Mouse (Mus musculus): ENCODE measurements at regions not wholly inside any gene's neighbourhood (a gene's known extent, or its start where the extent isn't known, plus 50 kb on each side); places are given as distances from the start of the nearest gene placed in this dataset.

GRCm38 (mm10) chr14:45794980-45795379 lies 137.0 kb upstream of the Ddhd1 start:
- no peak overlapping the region for H3K4me3 ChIP-seq (ENCODE audit: low read depth, low read length)
- no peak overlapping the region for H3K4me2 ChIP-seq (ENCODE audit: low read depth, severe bottlenecking)
- H3K27me3 ChIP-seq (ENCODE audit: control insufficient read depth, insufficient read depth, low read length): no peaks in the 10 kb centered on the region
- H3K27ac ChIP-seq (replicated peaks; ENCODE audit: low read depth, low read length): no peak overlapping the region
- no peak for ATAC-seq (ENCODE audit: insufficient number of reproducible peaks, low FRiP score, low TSS enrichment, low read depth)
- no peaks in the 10 kb centered on the region for H3K9me3 ChIP-seq (ENCODE audit: control insufficient read depth, low read length)
- DNase-seq (ENCODE audit: low spot score): no peak
- WGBS: 79% methylated on average over 1 of the region's 1 CpGs
- H3K9ac ChIP-seq (ENCODE audit: low read length): no peak overlapping the region
- H3K36me3 ChIP-seq (ENCODE audit: control insufficient read depth, insufficient read depth, low read length): no peaks in the 10 kb centered on the region
- H3K4me1 ChIP-seq (ENCODE audit: control insufficient read depth, insufficient read depth, low read length): no peaks in the 10 kb centered on the region

GRCm38 (mm10) chr14:45796665-45797319 lies 138.8 kb upstream of the Ddhd1 start:
- Histone ChIP-seq H3K4me2 (ENCODE audit: low read depth, severe bottlenecking) (no peak overlapping the region), H3K4me3 (ENCODE audit: low read depth, low read length) (no peak overlapping the region), H3K36me3 (ENCODE audit: control insufficient read depth, insufficient read depth, low read length) (no peaks in the 10 kb centered on the region), H3K9me3 (ENCODE audit: control insufficient read depth, low read length) (no peaks in the 10 kb centered on the region), H3K27me3 (ENCODE audit: control insufficient read depth, insufficient read depth, low read length) (no peaks in the 10 kb centered on the region), H3K4me1 (ENCODE audit: control insufficient read depth, insufficient read depth, low read length) (no peaks in the 10 kb centered on the region), H3K9ac (ENCODE audit: low read length) (no peak overlapping the region), H3K27ac (replicated peaks; ENCODE audit: low read depth, low read length) (no peak overlapping the region)
- 84% methylated on average over 10 of the region's 10 CpGs for WGBS
- ATAC-seq (ENCODE audit: insufficient number of reproducible peaks, low FRiP score, low TSS enrichment, low read depth) (no peak), DNase-seq (ENCODE audit: low spot score) (no peak)

GRCm38 (mm10) chr14:45797320-45797696 lies 139.4 kb upstream of the Ddhd1 start:
- WGBS: 87% methylated on average over 4 of the region's 4 CpGs
- no peak overlapping the region for H3K4me2 ChIP-seq (ENCODE audit: low read depth, severe bottlenecking)
- no peak overlapping the region for H3K4me3 ChIP-seq (ENCODE audit: low read depth, low read length)
- ATAC-seq (ENCODE audit: insufficient number of reproducible peaks, low FRiP score, low TSS enrichment, low read depth): no peak
- H3K36me3 ChIP-seq (ENCODE audit: control insufficient read depth, insufficient read depth, low read length): no peaks in the 10 kb centered on the region
- no peak overlapping the region for H3K9ac ChIP-seq (ENCODE audit: low read length)
- H3K9me3 ChIP-seq (ENCODE audit: control insufficient read depth, low read length): no peaks in the 10 kb centered on the region
- H3K27ac ChIP-seq (replicated peaks; ENCODE audit: low read depth, low read length): no peak overlapping the region
- no peaks in the 10 kb centered on the region for H3K27me3 ChIP-seq (ENCODE audit: control insufficient read depth, insufficient read depth, low read length)
- no peak for DNase-seq (ENCODE audit: low spot score)
- no peaks in the 10 kb centered on the region for H3K4me1 ChIP-seq (ENCODE audit: control insufficient read depth, insufficient read depth, low read length)

- DNase-seq (ENCODE audit: low spot score) (no peak), ATAC-seq (ENCODE audit: insufficient number of reproducible peaks, low FRiP score, low TSS enrichment, low read depth) (no peak)
- H3K4me3 ChIP-seq (ENCODE audit: low read depth, low read length): no peak overlapping the region
- no peaks in the 10 kb centered on the region for H3K27me3 ChIP-seq (ENCODE audit: control insufficient read depth, insufficient read depth, low read length)
- no peaks in the 10 kb centered on the region for H3K36me3 ChIP-seq (ENCODE audit: control insufficient read depth, insufficient read depth, low read length)
- H3K4me1 ChIP-seq (ENCODE audit: control insufficient read depth, insufficient read depth, low read length): no peaks in the 10 kb centered on the region
- 85% methylated on average over 2 of the region's 2 CpGs for WGBS
- no peaks in the 10 kb centered on the region for H3K9me3 ChIP-seq (ENCODE audit: control insufficient read depth, low read length)
- no peak overlapping the region for H3K9ac ChIP-seq (ENCODE audit: low read length)
- no peak overlapping the region for H3K27ac ChIP-seq (replicated peaks; ENCODE audit: low read depth, low read length)
- H3K4me2 ChIP-seq (ENCODE audit: low read depth, severe bottlenecking): no peak overlapping the region
Measured at GRCm38 (mm10) chr14:45799286-45799685, 141.3 kb upstream of the Ddhd1 start.

GRCm38 (mm10) chr14:45805950-45806349 lies 148.0 kb upstream of the Ddhd1 start:
- Histone ChIP-seq H3K27ac (replicated peaks; ENCODE audit: low read depth, low read length) (no peak overlapping the region), H3K4me1 (ENCODE audit: control insufficient read depth, insufficient read depth, low read length) (no peaks in the 10 kb centered on the region), H3K36me3 (ENCODE audit: control insufficient read depth, insufficient read depth, low read length) (no peaks in the 10 kb centered on the region), H3K27me3 (ENCODE audit: control insufficient read depth, insufficient read depth, low read length) (no peaks in the 10 kb centered on the region), H3K4me2 (ENCODE audit: low read depth, severe bottlenecking) (no peak overlapping the region), H3K4me3 (ENCODE audit: low read depth, low read length) (no peak overlapping the region), H3K9me3 (ENCODE audit: control insufficient read depth, low read length) (no peaks in the 10 kb centered on the region), H3K9ac (ENCODE audit: low read length) (no peak overlapping the region)
- ATAC-seq (ENCODE audit: insufficient number of reproducible peaks, low FRiP score, low TSS enrichment, low read depth) (no peak), DNase-seq (ENCODE audit: low spot score) (no peak)
- WGBS: 85% methylated on average over 3 of the region's 3 CpGs

GRCm38 (mm10) chr14:45806726-45807280 lies 148.9 kb upstream of the Ddhd1 start:
- ATAC-seq (ENCODE audit: insufficient number of reproducible peaks, low FRiP score, low TSS enrichment, low read depth): no peak
- Histone ChIP-seq H3K4me3 (ENCODE audit: low read depth, low read length) (no peak overlapping the region), H3K27ac (replicated peaks; ENCODE audit: low read depth, low read length) (no peak overlapping the region), H3K4me1 (ENCODE audit: control insufficient read depth, insufficient read depth, low read length) (no peaks in the 10 kb centered on the region), H3K27me3 (ENCODE audit: control insufficient read depth, insufficient read depth, low read length) (no peaks in the 10 kb centered on the region), H3K9me3 (ENCODE audit: control insufficient read depth, low read length) (no peaks in the 10 kb centered on the region), H3K9ac (ENCODE audit: low read length) (no peak overlapping the region), H3K36me3 (ENCODE audit: control insufficient read depth, insufficient read depth, low read length) (no peaks in the 10 kb centered on the region), H3K4me2 (ENCODE audit: low read depth, severe bottlenecking) (no peak overlapping the region)
- no peak for DNase-seq (ENCODE audit: low spot score)
- 94% methylated on average over 7 of the region's 7 CpGs for WGBS

- H3K9ac ChIP-seq (ENCODE audit: low read length): no peak overlapping the region
- WGBS: 95% methylated on average over 7 of the region's 7 CpGs
- no peak for ATAC-seq (ENCODE audit: insufficient number of reproducible peaks, low FRiP score, low TSS enrichment, low read depth)
- H3K4me1 ChIP-seq (ENCODE audit: control insufficient read depth, insufficient read depth, low read length): no peaks in the 10 kb centered on the region
- DNase-seq (ENCODE audit: low spot score): no peak
- no peak overlapping the region for H3K4me2 ChIP-seq (ENCODE audit: low read depth, severe bottlenecking)
- H3K36me3 ChIP-seq (ENCODE audit: control insufficient read depth, insufficient read depth, low read length): no peaks in the 10 kb centered on the region
- H3K4me3 ChIP-seq (ENCODE audit: low read depth, low read length): no peak overlapping the region
- no peaks in the 10 kb centered on the region for H3K9me3 ChIP-seq (ENCODE audit: control insufficient read depth, low read length)
- H3K27me3 ChIP-seq (ENCODE audit: control insufficient read depth, insufficient read depth, low read length): no peaks in the 10 kb centered on the region
- no peak overlapping the region for H3K27ac ChIP-seq (replicated peaks; ENCODE audit: low read depth, low read length)
Measured at GRCm38 (mm10) chr14:45807767-45808166, 149.8 kb upstream of the Ddhd1 start.

- no peak for ATAC-seq (ENCODE audit: insufficient number of reproducible peaks, low FRiP score, low TSS enrichment, low read depth)
- Histone ChIP-seq H3K9me3 (ENCODE audit: control insufficient read depth, low read length) (no peaks in the 10 kb centered on the region), H3K27ac (replicated peaks; ENCODE audit: low read depth, low read length) (no peak overlapping the region), H3K4me1 (ENCODE audit: control insufficient read depth, insufficient read depth, low read length) (peaks cover 2% of the 10 kb centered on the region; the same call in 1 of the 2 replicates), H3K27me3 (ENCODE audit: control insufficient read depth, insufficient read depth, low read length) (no peaks in the 10 kb centered on the region), H3K36me3 (ENCODE audit: control insufficient read depth, insufficient read depth, low read length) (no peaks in the 10 kb centered on the region), H3K9ac (ENCODE audit: low read length) (no peak overlapping the region), H3K4me3 (ENCODE audit: low read depth, low read length) (no peak overlapping the region), H3K4me2 (ENCODE audit: low read depth, severe bottlenecking) (no peak overlapping the region)
- 89% methylated on average over 7 of the region's 7 CpGs for WGBS
- DNase-seq (ENCODE audit: low spot score): no peak
Measured at GRCm38 (mm10) chr14:45809491-45809890, 151.5 kb upstream of the Ddhd1 start.

GRCm38 (mm10) chr14:45810101-45810500 lies 152.2 kb upstream of the Ddhd1 start:
- H3K27me3 ChIP-seq (ENCODE audit: control insufficient read depth, insufficient read depth, low read length): no peaks in the 10 kb centered on the region
- no peak for ATAC-seq (ENCODE audit: insufficient number of reproducible peaks, low FRiP score, low TSS enrichment, low read depth)
- H3K9me3 ChIP-seq (ENCODE audit: control insufficient read depth, low read length): no peaks in the 10 kb centered on the region
- no peak overlapping the region for H3K4me3 ChIP-seq (ENCODE audit: low read depth, low read length)
- no peaks in the 10 kb centered on the region for H3K36me3 ChIP-seq (ENCODE audit: control insufficient read depth, insufficient read depth, low read length)
- no peak overlapping the region for H3K27ac ChIP-seq (replicated peaks; ENCODE audit: low read depth, low read length)
- 65% methylated on average over 4 of the region's 4 CpGs for whole genome bisulfite sequencing
- peaks cover 2% of the 10 kb centered on the region; the same call in 1 of the 2 replicates for H3K4me1 ChIP-seq (ENCODE audit: control insufficient read depth, insufficient read depth, low read length)
- no peak overlapping the region for H3K9ac ChIP-seq (ENCODE audit: low read length)
- no peak overlapping the region for H3K4me2 ChIP-seq (ENCODE audit: low read depth, severe bottlenecking)
- no peak for DNase-seq (ENCODE audit: low spot score)

Measured in limb, embryonic 11.5 days (tissue).